Mouse (Mus musculus) lung, postnatal 0 days (tissue): ENCODE data around the gene 2310061I04Rik.

Source experiments
- CTCF ChIP-seq: IDR thresholded peaks from 2 replicates; pipeline ENCODE4 v1.5.1; 2016; ENCODE audit warnings: antibody characterized with exemption, mild to moderate bottlenecking
- EP300 ChIP-seq: IDR thresholded peaks from 2 replicates; pipeline ENCODE4 v1.6.1; 2016; ENCODE audit warnings: antibody characterized with exemption, mild to moderate bottlenecking, control low read depth

DNA sequence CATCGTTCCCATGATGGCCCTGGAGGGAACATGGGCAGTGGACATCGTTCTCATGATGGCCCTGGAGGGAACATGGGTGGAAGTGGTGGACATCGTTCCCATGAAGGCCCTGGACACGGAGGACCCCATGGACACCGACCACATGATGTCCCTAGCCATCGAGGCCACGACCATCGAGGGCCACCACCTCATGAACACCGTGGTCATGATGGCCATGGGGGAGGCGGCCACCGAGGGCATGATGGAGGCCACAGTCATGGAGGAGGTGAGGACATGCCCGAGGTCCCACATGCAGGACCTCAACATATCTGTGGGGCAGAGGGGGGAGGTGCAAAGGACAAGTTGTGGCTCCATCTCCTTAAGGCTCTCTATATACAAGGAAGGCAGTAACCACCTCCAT, 33.4 kb upstream of the 2310061I04Rik start:
- TF ChIP-seq CTCF: no peak
- no peak for TF ChIP-seq EP300
